Mouse (Mus musculus): ENCODE measurements around the gene Qprt.

DNA sequence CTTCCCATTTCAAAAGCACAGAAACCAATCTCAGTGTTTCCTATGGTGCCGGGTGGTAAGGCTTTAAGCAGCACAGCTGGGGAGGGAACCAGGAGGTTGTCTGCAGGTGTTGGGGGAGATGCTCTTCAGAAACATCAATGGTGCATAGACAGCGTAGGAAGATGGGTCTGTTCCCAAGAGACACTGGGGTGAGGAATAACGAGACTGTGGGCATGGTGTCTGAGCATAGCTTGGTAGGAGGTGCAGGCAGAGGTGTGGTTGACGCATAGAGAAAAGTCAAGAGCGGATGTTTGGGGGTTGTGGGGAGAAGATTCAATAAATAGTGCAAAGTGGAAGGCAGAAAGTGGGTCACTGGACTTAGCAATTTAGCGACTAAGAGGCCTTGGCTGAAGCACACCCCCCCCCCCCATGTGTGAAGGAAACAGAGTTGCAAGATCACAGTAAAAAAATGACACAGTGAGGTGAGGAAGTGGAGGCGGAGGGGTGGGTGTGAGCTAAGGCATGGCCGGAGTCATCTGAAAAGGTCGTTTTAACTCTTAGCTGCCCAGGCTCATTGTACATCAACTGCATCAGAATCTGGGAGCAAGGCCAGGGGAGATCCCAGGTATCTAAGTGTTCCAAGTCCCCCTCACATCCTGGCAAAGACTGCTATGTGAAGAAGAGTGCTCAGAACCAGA, 9.0 kb downstream of the Qprt start:
- TF ChIP-seq CTCF (IDR thresholded peaks at IDR 0.05; ENCODE audit: insufficient read depth, low read length) = no peak
- TF ChIP-seq POLR2A (IDR thresholded peaks at IDR 0.05; ENCODE audit: borderline replicate concordance, extremely low read depth, low read depth, low read length) = no peak
